Mouse (Mus musculus): ENCODE data around the gene Kiss1r.

DNA sequence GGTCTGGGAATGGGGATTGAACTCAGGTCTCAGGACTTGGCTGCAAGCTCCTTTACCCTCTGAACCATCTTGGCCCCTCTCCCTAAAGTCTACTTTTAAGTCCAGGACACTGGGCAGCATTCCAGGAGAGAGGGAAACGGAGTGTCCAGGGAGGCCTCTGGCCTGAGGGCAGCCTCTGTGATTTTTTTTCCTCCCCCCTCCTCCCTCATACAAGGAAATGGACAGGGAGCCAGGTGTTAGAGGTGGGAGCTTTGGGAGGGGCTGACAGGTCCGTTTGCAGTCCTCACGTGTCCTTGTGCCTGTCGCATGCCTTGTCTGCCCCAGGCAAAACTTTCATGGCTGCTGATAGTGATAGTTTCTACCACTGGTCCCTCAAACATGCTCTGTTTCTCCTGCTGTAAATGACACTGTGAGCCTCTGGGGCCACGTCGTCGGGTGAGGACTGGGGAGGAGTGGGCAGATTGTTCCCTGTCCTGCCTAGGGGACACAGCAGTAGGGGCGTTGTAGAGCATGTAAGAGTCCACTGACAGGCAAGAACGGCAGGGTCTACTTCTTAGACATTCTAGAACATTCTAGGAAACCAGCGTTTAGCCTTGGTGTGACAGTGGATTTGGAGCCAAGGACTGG is 19.6 kb downstream of the Kiss1r start:
- TF ChIP-seq CTCF (IDR thresholded peaks at IDR 0.05; ENCODE audit: insufficient read depth, low read depth, low read length) (no peak), POLR2A (IDR thresholded peaks at IDR 0.05; ENCODE audit: insufficient read depth, low read depth, low read length) (no peak)
